Mouse (Mus musculus) stomach, embryonic 16.5 days (tissue): ENCODE measurements around the gene Extl1. TPM values are rescaled to one million over a fixed set of nuclear protein-coding genes. Genes with fewer than 3 reads are reported as not detected.
"Not testable (repeated sequence)": the region's sequence is repeated elsewhere in the genome, so short reads cannot be mapped to it uniquely, and the experiment has no call there.

Experiments used
- ATAC-seq: fragments of 200-750 bp; cut with Nextera tagmentation; 2 replicates; pipeline ENCODE4 v1.8.0; 2017; ENCODE audit warnings: moderate number of reproducible peaks, moderate TSS enrichment; ENCODE audit not compliant: insufficient read depth, low FRiP score
- H3K27ac ChIP-seq: fragments of 300-500 bp; sonication (generic); 2 replicates; pipeline ENCODE4 v1.5.1; 2014; ENCODE audit warnings: low read length
- H3K27me3 ChIP-seq: fragments of 300-500 bp; sonication (generic); 2 replicates; pipeline ENCODE4 v1.6.1; 2014; ENCODE audit warnings: low read length, control low read depth, mixed read lengths; ENCODE audit not compliant: control insufficient read depth, insufficient read depth
- H3K36me3 ChIP-seq: fragments of 300-500 bp; sonication (generic); 2 replicates; pipeline ENCODE4 v1.6.1; 2014; ENCODE audit warnings: low read length; ENCODE audit not compliant: control insufficient read depth, insufficient read depth
- H3K4me1 ChIP-seq: fragments of 300-500 bp; sonication (generic); 2 replicates; pipeline ENCODE4 v1.6.1; 2014; ENCODE audit warnings: low read length, control low read depth, mixed read lengths; ENCODE audit not compliant: control insufficient read depth, insufficient read depth
- H3K4me2 ChIP-seq: fragments of 300-500 bp; sonication (generic); 2 replicates; pipeline ENCODE4 v1.6.1; 2014; ENCODE audit warnings: low read depth, low read length, mixed read lengths
- H3K4me3 ChIP-seq: fragments of 300-500 bp; sonication (generic); replicated peaks from 2 replicates; pipeline ENCODE4 v1.5.1; 2014; ENCODE audit warnings: mild to moderate bottlenecking, low read length
- H3K9ac ChIP-seq: fragments of 300-500 bp; sonication (generic); 2 replicates; pipeline ENCODE4 v1.6.1; 2014; ENCODE audit warnings: low read length
- H3K9me3 ChIP-seq: fragments of 300-500 bp; sonication (generic); replicated peaks from 2 replicates; pipeline ENCODE4 v1.6.1; 2016; ENCODE audit warnings: low read length, control low read depth; ENCODE audit not compliant: control insufficient read depth
- WGBS: fragments of 180-500 bp; shearing (Covaris S2); extraction: QIAGEN DNeasy Blood & Tissue Kit; methylation state at CpG from one replicate; pipeline ENCODE4 v1.1.7; 2014; 5-methylcytosine and 5-hydroxymethylcytosine counted together
- polyA plus RNA-seq: library from polyadenylated mRNA; unstranded; fragments of >200 nt; fragmentation: Nextera tagmentation; extraction: Ambion mirVana; gene quantifications from 2 replicates; pipeline ENCODE4 v1.2.1, GENCODE M21; 2015

Gene Extl1
- polyA plus RNA-seq, 1 experiment from 2014 or later, result 1.7 TPM

- Histone ChIP-seq H3K9me3 (no peaks in the 10 kb centered on the region), H3K27me3 (peaks cover 5% of the 10 kb centered on the region), H3K4me3 (no peak overlapping the region), H3K36me3 (no peaks in the 10 kb centered on the region), H3K4me1 (no peaks in the 10 kb centered on the region; the same call in 1 of the 2 replicates), H3K4me2 (no peak overlapping the region), H3K9ac (no peak overlapping the region), H3K27ac (no peak overlapping the region)
- no peak for ATAC-seq
- 82% methylated on average over 6 of the region's 6 CpGs for WGBS
These were observed 33.0 kb downstream of the Extl1 start for GRCm38 (mm10) chr4:134350641-134351040.

- Histone ChIP-seq H3K4me2 (no peak overlapping the region), H3K9ac (no peak overlapping the region), H3K9me3 (no peaks in the 10 kb centered on the region), H3K36me3 (no peaks in the 10 kb centered on the region), H3K4me1 (no peaks in the 10 kb centered on the region; the same call in 1 of the 2 replicates), H3K4me3 (no peak overlapping the region), H3K27me3 (peaks cover 8% of the 10 kb centered on the region), H3K27ac (no peak overlapping the region)
- WGBS, result 88% methylated on average over 7 of the region's 7 CpGs
- ATAC-seq, result no peak
These were observed 33.8 kb downstream of the Extl1 start for GRCm38 (mm10) chr4:134349829-134350228.

GRCm38 (mm10) chr4:134348545-134348944 is 35.1 kb downstream of the Extl1 start:
- Histone ChIP-seq H3K4me3 (no peak overlapping the region), H3K9ac (no peak overlapping the region), H3K4me1 (no peaks in the 10 kb centered on the region; the same call in none of the 2 replicates), H3K4me2 (no peak overlapping the region), H3K9me3 (no peaks in the 10 kb centered on the region), H3K36me3 (no peaks in the 10 kb centered on the region), H3K27me3 (peaks cover 16% of the 10 kb centered on the region), H3K27ac (no peak overlapping the region)
- ATAC-seq, result no peak
- 65% methylated on average over 5 of the region's 5 CpGs for WGBS

- H3K4me3 ChIP-seq, result no peak overlapping the region
- H3K36me3 ChIP-seq, result no peaks in the 10 kb centered on the region
- H3K4me1 ChIP-seq, result peaks cover 4% of the 10 kb centered on the region
- H3K4me2 ChIP-seq, result no peak overlapping the region
- 69% methylated on average over 11 of the region's 11 CpGs for WGBS
- H3K9me3 ChIP-seq, result no peaks in the 10 kb centered on the region
- peaks cover 20% of the 10 kb centered on the region for H3K27me3 ChIP-seq
- H3K9ac ChIP-seq, result no peak overlapping the region
- ATAC-seq, result no peak
- H3K27ac ChIP-seq, result no peak overlapping the region
These were observed 35.6 kb downstream of the Extl1 start for GRCm38 (mm10) chr4:134348078-134348477.

- Histone ChIP-seq H3K27ac (no peak overlapping the region), H3K4me1 (peaks cover 10% of the 10 kb centered on the region; the same call in 1 of the 2 replicates), H3K36me3 (no peaks in the 10 kb centered on the region), H3K9ac (no peak overlapping the region), H3K9me3 (no peaks in the 10 kb centered on the region), H3K27me3 (peaks cover 36% of the 10 kb centered on the region), H3K4me2 (no peak overlapping the region), H3K4me3 (no peak overlapping the region)
- ATAC-seq, result no peak
- 91% methylated on average over 15 of the region's 15 CpGs for WGBS
These were observed 37.8 kb downstream of the Extl1 start for GRCm38 (mm10) chr4:134345802-134346201.

GRCm38 (mm10) chr4:134344620-134345019 is 39.0 kb downstream of the Extl1 start:
- Histone ChIP-seq H3K9me3 (no peaks in the 10 kb centered on the region), H3K4me3 (no peak overlapping the region), H3K9ac (no peak overlapping the region), H3K27me3 (peaks cover 36% of the 10 kb centered on the region), H3K27ac (no peak overlapping the region), H3K36me3 (no peaks in the 10 kb centered on the region), H3K4me1 (peaks cover 10% of the 10 kb centered on the region; the same call in 1 of the 2 replicates), H3K4me2 (no peak overlapping the region)
- WGBS, result 47% methylated on average over 3 of the region's 3 CpGs
- ATAC-seq, result no peak

- Histone ChIP-seq H3K9me3 (no peaks in the 10 kb centered on the region), H3K4me3 (peak within 1 kb of the TSS; percentile 37), H3K36me3 (no peaks in the 10 kb centered on the region), H3K9ac (peak within 1 kb of the TSS; percentile 58), H3K27ac (no peak within 1 kb of the TSS), H3K27me3 (peaks cover 36% of the 10 kb centered on the region), H3K4me1 (peaks cover 10% of the 10 kb centered on the region; the same call in 1 of the 2 replicates), H3K4me2 (peak within 1 kb of the TSS; percentile 57)
- peak; percentile 69; the same call in 1 of the 2 replicates for ATAC-seq
- WGBS, result 3% methylated on average over 61 of the region's 61 CpGs
These were observed 40.3 kb downstream of the Extl1 start, which contains the start of gene Slc30a2 for GRCm38 (mm10) chr4:134343071-134344031. Gene Slc30a2 (plus strand): TSS chr4:134343181.

GRCm38 (mm10) chr4:134342213-134342779 is 41.4 kb downstream of the Extl1 start:
- H3K9me3 ChIP-seq, result no peaks in the 10 kb centered on the region
- H3K4me2 ChIP-seq, result no peak overlapping the region
- H3K4me1 ChIP-seq, result peaks cover 10% of the 10 kb centered on the region; the same call in 1 of the 2 replicates
- no peaks in the 10 kb centered on the region for H3K36me3 ChIP-seq
- ATAC-seq, result no peak
- WGBS, result 39% methylated on average over 11 of the region's 11 CpGs
- no peak overlapping the region; the same call in 1 of the 2 replicates for H3K9ac ChIP-seq
- H3K4me3 ChIP-seq, result peak overlapping the region; percentile 37; the same call in 1 of the 2 replicates
- H3K27ac ChIP-seq, result no peak overlapping the region
- peaks cover 36% of the 10 kb centered on the region for H3K27me3 ChIP-seq

GRCm38 (mm10) chr4:134341231-134341630 is 42.4 kb downstream of the Extl1 start:
- H3K4me3 ChIP-seq, ATAC-seq, H3K27ac ChIP-seq, H3K9me3 ChIP-seq, H3K9ac ChIP-seq, H3K36me3 ChIP-seq, H3K4me2 ChIP-seq, H3K4me1 ChIP-seq: not testable (repeated sequence)
- peaks cover 36% of the 10 kb centered on the region for H3K27me3 ChIP-seq
- WGBS, result 73% methylated on average over 6 of the region's 6 CpGs
